Mouse (Mus musculus) hindbrain, embryonic 10.5 days (tissue): ENCODE data around the gene Gna12. TPM values are rescaled to one million over a fixed set of nuclear protein-coding genes. Genes with fewer than 3 reads are reported as not detected.

Experiments
- DNase-seq: peaks from one replicate; pipeline ENCODE4 v3.0.0-alpha.2; 2017; ENCODE audit warnings: low spot score
- H3K27ac ChIP-seq: fragments of 300-500 bp; sonication (generic); 2 replicates; pipeline ENCODE4 v1.5.1; 2016; ENCODE audit warnings: mild to moderate bottlenecking, moderate library complexity
- H3K27me3 ChIP-seq: fragments of 300-500 bp; sonication (generic); 2 replicates; pipeline ENCODE4 v1.6.1; 2016; ENCODE audit warnings: mild to moderate bottlenecking; ENCODE audit not compliant: poor library complexity, insufficient read depth, severe bottlenecking
- H3K36me3 ChIP-seq: fragments of 300-500 bp; sonication (generic); 2 replicates; pipeline ENCODE4 v1.6.1; 2016; ENCODE audit warnings: mild to moderate bottlenecking, moderate library complexity
- H3K4me1 ChIP-seq: fragments of 300-500 bp; sonication (generic); replicated peaks from 2 replicates; pipeline ENCODE4 v1.6.1; 2016; ENCODE audit warnings: mild to moderate bottlenecking
- H3K4me3 ChIP-seq: fragments of 300-500 bp; sonication (generic); 2 replicates; pipeline ENCODE4 v1.5.1; 2016; ENCODE audit warnings: mild to moderate bottlenecking, moderate library complexity
- H3K9me3 ChIP-seq: fragments of 300-500 bp; sonication (generic); 2 replicates; pipeline ENCODE4 v1.6.1; 2016; ENCODE audit warnings: mild to moderate bottlenecking, moderate library complexity
- WGBS: fragments of 180-500 bp; shearing (Covaris S2); methylation state at CpG from one replicate; pipeline ENCODE4 v1.1.7; 2016; 5-methylcytosine and 5-hydroxymethylcytosine counted together
- polyA plus RNA-seq: library from polyadenylated mRNA; unstranded; fragments of >200 nt; fragmentation: Nextera tagmentation; extraction: Ambion mirVana; gene quantifications from 2 replicates; pipeline ENCODE4 v1.2.1, GENCODE M21; 2016

Gna12 gene
- polyA plus RNA-seq, 1 experiment from 2014 or later = 11.3 TPM

GRCm38 (mm10) chr5:140764921-140765613 lies 65.2 kb downstream of the Gna12 start:
- 73% methylated on average over 6 of the region's 6 CpGs for WGBS
- H3K4me3 ChIP-seq = no peak overlapping the region
- peaks cover 40% of the 10 kb centered on the region for H3K4me1 ChIP-seq
- DNase-seq = no peak
- peaks cover 42% of the 10 kb centered on the region for H3K36me3 ChIP-seq
- H3K9me3 ChIP-seq = no peaks in the 10 kb centered on the region
- H3K27me3 ChIP-seq = no peaks in the 10 kb centered on the region
- H3K27ac ChIP-seq = peak overlapping the region; percentile 62

- H3K9me3 ChIP-seq = no peaks in the 10 kb centered on the region
- peaks cover 67% of the 10 kb centered on the region for H3K36me3 ChIP-seq
- no peak overlapping the region for H3K4me3 ChIP-seq
- H3K4me1 ChIP-seq = peaks cover 15% of the 10 kb centered on the region
- H3K27me3 ChIP-seq = no peaks in the 10 kb centered on the region
- no peak overlapping the region for H3K27ac ChIP-seq
- WGBS = 86% methylated on average over 4 of the region's 4 CpGs
- no peak for DNase-seq
Measured at GRCm38 (mm10) chr5:140762540-140762939, 67.7 kb downstream of the Gna12 start.

GRCm38 (mm10) chr5:140758864-140759263 lies 71.4 kb downstream of the Gna12 start:
- Histone ChIP-seq H3K36me3 (peaks cover 67% of the 10 kb centered on the region), H3K27ac (no peak overlapping the region), H3K27me3 (no peaks in the 10 kb centered on the region), H3K4me1 (no peaks in the 10 kb centered on the region), H3K9me3 (no peaks in the 10 kb centered on the region), H3K4me3 (no peak overlapping the region)
- 77% methylated on average over 8 of the region's 8 CpGs for WGBS
- no peak for DNase-seq

- Histone ChIP-seq H3K36me3 (peaks cover 22% of the 10 kb centered on the region), H3K4me3 (no peak overlapping the region), H3K4me1 (peaks cover 13% of the 10 kb centered on the region), H3K27me3 (no peaks in the 10 kb centered on the region), H3K9me3 (peaks cover 8% of the 10 kb centered on the region), H3K27ac (0 out of 2 replicates have a peak overlapping the region, but pooled peaks have one; percentile 24)
- no peak for DNase-seq
- WGBS = 64% methylated on average over 5 of the region's 5 CpGs
Measured at GRCm38 (mm10) chr5:140753223-140753622, 77.0 kb downstream of the Gna12 start.

GRCm38 (mm10) chr5:140752639-140753038 lies 77.6 kb downstream of the Gna12 start:
- DNase-seq = no peak
- Histone ChIP-seq H3K36me3 (peaks cover 16% of the 10 kb centered on the region), H3K27me3 (no peaks in the 10 kb centered on the region), H3K27ac (no peak overlapping the region), H3K4me1 (peaks cover 16% of the 10 kb centered on the region), H3K4me3 (no peak overlapping the region), H3K9me3 (peaks cover 8% of the 10 kb centered on the region)
- WGBS = 89% methylated on average over 3 of the region's 3 CpGs

GRCm38 (mm10) chr5:140752041-140752440 lies 78.2 kb downstream of the Gna12 start:
- Histone ChIP-seq H3K4me1 (peaks cover 17% of the 10 kb centered on the region), H3K4me3 (no peak overlapping the region), H3K36me3 (peaks cover 11% of the 10 kb centered on the region; the same call in 1 of the 2 replicates), H3K9me3 (peaks cover 8% of the 10 kb centered on the region), H3K27ac (no peak overlapping the region), H3K27me3 (no peaks in the 10 kb centered on the region)
- 94% methylated on average over 15 of the region's 15 CpGs for WGBS
- DNase-seq = no peak

- WGBS = 4% methylated on average over 1 of the region's 2 CpGs
- no peak overlapping the region for H3K27ac ChIP-seq
- peaks cover 11% of the 10 kb centered on the region; the same call in 1 of the 2 replicates for H3K36me3 ChIP-seq
- no peak for DNase-seq
- H3K4me1 ChIP-seq = peaks cover 23% of the 10 kb centered on the region
- peaks cover 8% of the 10 kb centered on the region for H3K9me3 ChIP-seq
- no peaks in the 10 kb centered on the region for H3K27me3 ChIP-seq
- H3K4me3 ChIP-seq = no peak overlapping the region
Measured at GRCm38 (mm10) chr5:140750925-140751324, 79.3 kb downstream of the Gna12 start.

GRCm38 (mm10) chr5:140749062-140749875 lies 81.0 kb downstream of the Gna12 start:
- 18% methylated on average over 12 of the region's 12 CpGs for WGBS
- H3K9me3 ChIP-seq = peaks cover 8% of the 10 kb centered on the region
- peak; percentile 82 for DNase-seq
- peaks cover 8% of the 10 kb centered on the region; the same call in 1 of the 2 replicates for H3K36me3 ChIP-seq
- H3K27me3 ChIP-seq = no peaks in the 10 kb centered on the region
- peak overlapping the region; percentile 90 for H3K27ac ChIP-seq
- peaks cover 23% of the 10 kb centered on the region for H3K4me1 ChIP-seq
- H3K4me3 ChIP-seq = peak overlapping the region; percentile 47

- peaks cover 30% of the 10 kb centered on the region for H3K4me1 ChIP-seq
- no peak for DNase-seq
- 80% methylated on average over 10 of the region's 10 CpGs for WGBS
- no peak overlapping the region for H3K4me3 ChIP-seq
- H3K36me3 ChIP-seq = peaks cover 8% of the 10 kb centered on the region; the same call in 1 of the 2 replicates
- peak overlapping the region; percentile 90 for H3K27ac ChIP-seq
- H3K27me3 ChIP-seq = no peaks in the 10 kb centered on the region
- peaks cover 8% of the 10 kb centered on the region for H3K9me3 ChIP-seq
Measured at GRCm38 (mm10) chr5:140748425-140748824, 81.8 kb downstream of the Gna12 start.

- peak; percentile 27 for DNase-seq
- Histone ChIP-seq H3K4me1 (peaks cover 22% of the 10 kb centered on the region), H3K27me3 (no peaks in the 10 kb centered on the region), H3K4me3 (0 out of 2 replicates have a peak overlapping the region, but pooled peaks have one; percentile 11), H3K36me3 (no peaks in the 10 kb centered on the region), H3K9me3 (no peaks in the 10 kb centered on the region), H3K27ac (0 out of 2 replicates have a peak overlapping the region, but pooled peaks have one; percentile 12)
- WGBS = 31% methylated on average over 12 of the region's 12 CpGs
Measured at GRCm38 (mm10) chr5:140743706-140744131, 86.5 kb downstream of the Gna12 start.

- Histone ChIP-seq H3K36me3 (no peaks in the 10 kb centered on the region), H3K27me3 (peaks cover 12% of the 10 kb centered on the region), H3K4me1 (peaks cover 11% of the 10 kb centered on the region), H3K4me3 (no peak overlapping the region), H3K27ac (no peak overlapping the region), H3K9me3 (no peaks in the 10 kb centered on the region)
- no peak for DNase-seq
Measured at GRCm38 (mm10) chr5:140741877-140742276, 88.4 kb downstream of the Gna12 start.

GRCm38 (mm10) chr5:140741040-140741439 lies 89.2 kb downstream of the Gna12 start:
- H3K9me3 ChIP-seq = no peaks in the 10 kb centered on the region
- WGBS = 77% methylated on average over 11 of the region's 11 CpGs
- H3K4me1 ChIP-seq = peaks cover 8% of the 10 kb centered on the region
- no peak overlapping the region for H3K4me3 ChIP-seq
- 0 out of 2 replicates have a peak overlapping the region, but pooled peaks have one; percentile 10 for H3K27ac ChIP-seq
- no peaks in the 10 kb centered on the region for H3K36me3 ChIP-seq
- peaks cover 21% of the 10 kb centered on the region for H3K27me3 ChIP-seq
- no peak for DNase-seq

GRCm38 (mm10) chr5:140739813-140740212 lies 90.4 kb downstream of the Gna12 start:
- WGBS = 79% methylated on average over 12 of the region's 12 CpGs
- no peak for DNase-seq
- Histone ChIP-seq H3K4me3 (no peak overlapping the region), H3K27me3 (peaks cover 33% of the 10 kb centered on the region), H3K36me3 (no peaks in the 10 kb centered on the region), H3K9me3 (no peaks in the 10 kb centered on the region), H3K27ac (no peak overlapping the region), H3K4me1 (peaks cover 19% of the 10 kb centered on the region)
